Mouse (Mus musculus): ENCODE results near the gene Basp1. TPM values are rescaled to one million over a fixed set of nuclear protein-coding genes. Genes with fewer than 3 reads are reported as not detected.

The Basp1 gene
- polyA plus RNA-seq, 1 experiment: 164 TPM

DNA sequence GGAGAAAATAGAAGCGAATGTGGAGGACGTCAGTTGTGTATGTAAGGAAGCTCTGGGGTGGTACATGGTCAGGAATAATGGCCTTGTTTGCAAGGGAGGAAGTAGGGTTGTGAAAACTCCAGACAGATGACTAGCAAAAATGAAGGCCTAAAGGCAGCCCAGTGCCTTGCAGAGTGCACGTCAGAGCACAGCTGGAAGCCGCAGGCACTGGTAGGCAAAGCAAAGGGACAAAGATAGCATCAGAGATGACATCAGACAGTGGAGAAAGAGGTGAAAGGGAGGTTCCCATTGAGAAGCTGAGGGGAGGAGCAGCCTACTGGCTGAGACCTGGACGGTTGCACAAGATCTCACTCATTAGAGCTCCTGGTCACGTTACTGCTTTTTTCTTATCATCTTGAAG, 58.8 kb downstream of the Basp1 start:
- no peak for TF ChIP-seq MYOG (IDR thresholded peaks at IDR 0.05; ENCODE audit: control insufficient read depth, extremely low read depth, insufficient read length)
- no peak for TF ChIP-seq FOSL1 (IDR thresholded peaks at IDR 0.05; ENCODE audit: insufficient read depth, low read length, poor library complexity, severe bottlenecking)
- TF ChIP-seq CEBPB (IDR thresholded peaks at IDR 0.05; ENCODE audit: low read depth): no peak
- no peak for TF ChIP-seq USF1 (IDR thresholded peaks at IDR 0.05; ENCODE audit: low read depth)
- TF ChIP-seq MAX (IDR thresholded peaks at IDR 0.05): no peak
- no peak for TF ChIP-seq MYOD1 (IDR thresholded peaks at IDR 0.05; ENCODE audit: control insufficient read depth, insufficient read length, low read depth)
- TF ChIP-seq CTCF (IDR thresholded peaks at IDR 0.05; ENCODE audit: control insufficient read depth, insufficient read depth, insufficient read length): no peak
- H3K79me3 ChIP-seq (ENCODE audit: low read depth): no peaks in the 10 kb centered on the region
- H3ac ChIP-seq (ENCODE audit: control insufficient read depth, insufficient read length, low read depth): no peak overlapping the region
- H3K4me3 ChIP-seq (ENCODE audit: insufficient read depth, poor library complexity, severe bottlenecking): no peak overlapping the region
- no peaks in the 10 kb centered on the region for H3K79me2 ChIP-seq (ENCODE audit: control insufficient read depth, insufficient read depth)
- no peaks in the 10 kb centered on the region for H3K36me3 ChIP-seq (ENCODE audit: control insufficient read depth, insufficient read depth)
- H3K27me3 ChIP-seq (ENCODE audit: control insufficient read depth, insufficient read depth, insufficient read length): no peaks in the 10 kb centered on the region

DNA sequence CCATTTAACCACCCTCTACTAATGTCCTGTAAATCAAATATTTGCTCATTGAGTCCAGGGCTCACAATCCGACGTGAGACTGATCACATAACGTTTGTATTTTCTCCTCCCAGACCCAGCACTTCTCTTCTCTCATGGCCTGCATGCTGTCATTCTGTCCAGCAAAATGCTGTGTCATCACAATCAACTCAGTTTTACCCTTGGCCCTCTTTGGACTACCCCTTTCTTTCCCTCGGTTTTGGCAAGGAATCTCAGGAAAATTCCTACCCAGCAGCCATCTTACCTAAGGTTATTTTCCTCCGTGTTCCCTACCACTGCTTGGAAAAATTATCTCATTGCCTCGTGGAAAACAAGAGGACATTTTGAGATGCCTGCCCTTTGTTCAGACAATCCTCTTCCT, 60.1 kb downstream of the Basp1 start:
- TF ChIP-seq MYOG (IDR thresholded peaks at IDR 0.05; ENCODE audit: control insufficient read depth, extremely low read depth, insufficient read length) (no peak), MAX (IDR thresholded peaks at IDR 0.05) (no peak), MYOD1 (IDR thresholded peaks at IDR 0.05; ENCODE audit: control insufficient read depth, insufficient read length, low read depth) (no peak), CEBPB (IDR thresholded peaks at IDR 0.05; ENCODE audit: low read depth) (no peak), USF1 (IDR thresholded peaks at IDR 0.05; ENCODE audit: low read depth) (no peak), CTCF (IDR thresholded peaks at IDR 0.05; ENCODE audit: control insufficient read depth, insufficient read depth, insufficient read length) (no peak), FOSL1 (IDR thresholded peaks at IDR 0.05; ENCODE audit: insufficient read depth, low read length, poor library complexity, severe bottlenecking) (no peak)
- H3K27me3 ChIP-seq (ENCODE audit: control insufficient read depth, insufficient read depth, insufficient read length): no peaks in the 10 kb centered on the region
- no peaks in the 10 kb centered on the region for H3K79me3 ChIP-seq (ENCODE audit: low read depth)
- H3K4me3 ChIP-seq (ENCODE audit: insufficient read depth, poor library complexity, severe bottlenecking): no peak overlapping the region
- no peaks in the 10 kb centered on the region for H3K79me2 ChIP-seq (ENCODE audit: control insufficient read depth, insufficient read depth)
- H3ac ChIP-seq (ENCODE audit: control insufficient read depth, insufficient read length, low read depth): no peak overlapping the region
- H3K36me3 ChIP-seq (ENCODE audit: control insufficient read depth, insufficient read depth): no peaks in the 10 kb centered on the region

DNA sequence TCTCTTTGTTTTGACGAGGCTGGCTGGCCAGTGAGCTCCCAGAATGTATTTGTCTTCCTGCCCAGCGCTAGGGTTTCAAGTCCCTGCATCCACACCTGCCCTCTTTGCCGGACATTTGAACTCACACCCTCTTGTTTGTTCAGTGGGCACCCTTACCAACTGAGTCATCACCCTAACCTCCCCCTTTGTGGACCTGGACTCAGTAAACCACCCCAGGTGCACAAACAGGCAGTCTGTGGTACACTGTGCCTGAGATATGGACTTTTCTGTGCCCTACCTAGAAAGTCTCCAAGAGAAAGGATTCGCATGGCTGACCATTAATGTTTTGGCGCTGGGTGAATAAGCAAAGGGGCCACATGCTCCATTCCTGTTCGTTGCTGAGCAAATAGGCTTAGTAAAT, 70.3 kb downstream of the Basp1 start:
- TF ChIP-seq CTCF (IDR thresholded peaks at IDR 0.05; ENCODE audit: control insufficient read depth, insufficient read depth, insufficient read length) (no peak), USF1 (IDR thresholded peaks at IDR 0.05; ENCODE audit: low read depth) (no peak), FOSL1 (IDR thresholded peaks at IDR 0.05; ENCODE audit: insufficient read depth, low read length, poor library complexity, severe bottlenecking) (no peak), MYOD1 (IDR thresholded peaks at IDR 0.05; ENCODE audit: control insufficient read depth, insufficient read length, low read depth) (no peak), MYOG (IDR thresholded peaks at IDR 0.05; ENCODE audit: control insufficient read depth, extremely low read depth, insufficient read length) (no peak), CEBPB (IDR thresholded peaks at IDR 0.05; ENCODE audit: low read depth) (no peak), MAX (IDR thresholded peaks at IDR 0.05) (no peak)
- Histone ChIP-seq H3K36me3 (ENCODE audit: control insufficient read depth, insufficient read depth) (no peaks in the 10 kb centered on the region), H3K79me2 (ENCODE audit: control insufficient read depth, insufficient read depth) (no peaks in the 10 kb centered on the region), H3K79me3 (ENCODE audit: low read depth) (no peaks in the 10 kb centered on the region), H3K27me3 (ENCODE audit: control insufficient read depth, insufficient read depth, insufficient read length) (no peaks in the 10 kb centered on the region), H3K4me3 (ENCODE audit: insufficient read depth, poor library complexity, severe bottlenecking) (no peak overlapping the region), H3ac (ENCODE audit: control insufficient read depth, insufficient read length, low read depth) (no peak overlapping the region)

DNA sequence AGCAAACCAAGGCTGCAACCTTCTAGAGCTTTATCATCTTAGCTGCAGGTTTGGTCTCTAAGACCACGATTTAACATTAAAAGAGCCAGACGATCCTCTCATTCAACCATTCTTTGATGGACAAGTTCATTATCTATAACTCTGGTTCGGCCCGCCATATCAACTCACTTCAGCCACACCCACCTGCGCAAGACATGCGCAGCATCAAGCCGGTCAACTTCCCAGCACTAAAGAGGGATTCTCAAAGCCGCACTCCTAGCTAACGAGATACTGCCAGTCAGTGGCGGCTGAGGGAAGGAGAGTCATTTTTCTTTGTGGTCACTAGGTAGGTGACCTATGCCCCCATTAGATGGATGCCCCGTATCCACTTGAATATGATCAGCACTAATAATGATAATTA, 78.3 kb downstream of the Basp1 start:
- H3K27me3 ChIP-seq (ENCODE audit: control insufficient read depth, insufficient read depth, insufficient read length): no peaks in the 10 kb centered on the region
- no peak for TF ChIP-seq CEBPB (IDR thresholded peaks at IDR 0.05; ENCODE audit: low read depth)
- H3K36me3 ChIP-seq (ENCODE audit: control insufficient read depth, insufficient read depth): no peaks in the 10 kb centered on the region
- H3K79me2 ChIP-seq (ENCODE audit: control insufficient read depth, insufficient read depth): no peaks in the 10 kb centered on the region
- no peaks in the 10 kb centered on the region for H3K79me3 ChIP-seq (ENCODE audit: low read depth)
- no peak overlapping the region for H3K4me3 ChIP-seq (ENCODE audit: insufficient read depth, poor library complexity, severe bottlenecking)
- H3ac ChIP-seq (ENCODE audit: control insufficient read depth, insufficient read length, low read depth): no peak overlapping the region

DNA sequence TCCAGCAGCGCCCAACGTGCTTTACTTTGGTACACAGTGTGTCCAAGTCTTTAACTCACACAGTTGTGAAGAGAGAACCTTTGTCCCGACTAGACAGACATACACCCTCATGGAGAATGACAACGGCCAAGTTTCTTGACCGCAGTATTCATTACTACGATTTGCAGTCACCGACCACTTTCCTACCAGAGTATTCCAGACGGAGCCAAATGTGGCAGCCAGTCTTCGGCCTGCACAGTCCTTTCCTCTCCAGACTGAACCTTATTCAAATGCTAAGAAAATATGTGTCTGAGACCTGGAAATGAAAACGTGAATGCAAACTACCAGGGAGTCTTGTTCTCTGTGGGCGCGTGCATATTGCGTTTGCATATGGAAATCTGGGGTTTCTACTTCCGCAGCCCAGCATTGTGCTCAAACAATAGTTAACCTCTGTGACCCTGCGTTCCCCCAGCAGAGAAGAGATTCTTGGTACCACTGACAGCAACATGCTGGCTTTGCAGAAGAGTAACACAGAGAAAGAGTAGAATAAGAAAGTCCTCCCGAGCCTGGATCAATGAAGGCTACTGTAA, 81.6 kb downstream of the Basp1 start:
- Histone ChIP-seq H3K79me2 (ENCODE audit: control insufficient read depth, insufficient read depth) (no peaks in the 10 kb centered on the region), H3K27me3 (ENCODE audit: control insufficient read depth, insufficient read depth, insufficient read length) (no peaks in the 10 kb centered on the region), H3K4me3 (ENCODE audit: insufficient read depth, poor library complexity, severe bottlenecking) (no peak overlapping the region), H3K36me3 (ENCODE audit: control insufficient read depth, insufficient read depth) (no peaks in the 10 kb centered on the region), H3ac (ENCODE audit: control insufficient read depth, insufficient read length, low read depth) (no peak overlapping the region), H3K79me3 (ENCODE audit: low read depth) (no peaks in the 10 kb centered on the region)
- no peak for TF ChIP-seq USF1 (IDR thresholded peaks at IDR 0.05; ENCODE audit: low read depth)
- no peak for TF ChIP-seq FOSL1 (IDR thresholded peaks at IDR 0.05; ENCODE audit: insufficient read depth, low read length, poor library complexity, severe bottlenecking)
- no peak for TF ChIP-seq MYOD1 (IDR thresholded peaks at IDR 0.05; ENCODE audit: control insufficient read depth, insufficient read length, low read depth)
- no peak for TF ChIP-seq MAX (IDR thresholded peaks at IDR 0.05)
- TF ChIP-seq CEBPB (IDR thresholded peaks at IDR 0.05; ENCODE audit: low read depth): no peak
- no peak for TF ChIP-seq CTCF (IDR thresholded peaks at IDR 0.05; ENCODE audit: control insufficient read depth, insufficient read depth, insufficient read length)
- TF ChIP-seq MYOG (IDR thresholded peaks at IDR 0.05; ENCODE audit: control insufficient read depth, extremely low read depth, insufficient read length): no peak

DNA sequence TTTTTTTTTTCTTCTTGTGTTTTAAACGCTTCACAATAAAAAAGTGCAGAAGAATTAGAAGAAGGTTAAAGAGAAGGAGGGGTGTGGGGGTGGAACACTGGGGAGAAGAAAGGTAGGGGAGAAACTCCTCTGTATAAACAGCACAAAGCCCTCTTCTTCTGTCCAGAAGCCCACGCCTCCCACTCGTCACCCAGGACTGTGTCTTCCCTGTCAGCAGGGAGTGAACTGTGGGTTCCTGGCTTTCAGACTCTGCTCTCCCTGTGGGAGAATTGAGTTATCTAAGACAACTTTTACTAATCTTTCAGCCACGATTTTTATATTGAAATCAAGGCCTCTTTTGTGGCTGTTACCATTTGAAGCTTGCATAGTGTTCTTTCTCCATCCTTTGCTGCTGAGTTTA, 82.6 kb downstream of the Basp1 start:
- TF ChIP-seq CEBPB (IDR thresholded peaks at IDR 0.05; ENCODE audit: low read depth): no peak
- no peak for TF ChIP-seq CTCF (IDR thresholded peaks at IDR 0.05; ENCODE audit: control insufficient read depth, insufficient read depth, insufficient read length)
- no peak for TF ChIP-seq USF1 (IDR thresholded peaks at IDR 0.05; ENCODE audit: low read depth)
- no peak for TF ChIP-seq MYOG (IDR thresholded peaks at IDR 0.05; ENCODE audit: control insufficient read depth, extremely low read depth, insufficient read length)
- no peak for TF ChIP-seq FOSL1 (IDR thresholded peaks at IDR 0.05; ENCODE audit: insufficient read depth, low read length, poor library complexity, severe bottlenecking)
- no peak for TF ChIP-seq MYOD1 (IDR thresholded peaks at IDR 0.05; ENCODE audit: control insufficient read depth, insufficient read length, low read depth)
- no peak for TF ChIP-seq MAX (IDR thresholded peaks at IDR 0.05)
- Histone ChIP-seq H3K27me3 (ENCODE audit: control insufficient read depth, insufficient read depth, insufficient read length) (no peaks in the 10 kb centered on the region), H3K36me3 (ENCODE audit: control insufficient read depth, insufficient read depth) (no peaks in the 10 kb centered on the region), H3K79me3 (ENCODE audit: low read depth) (no peaks in the 10 kb centered on the region), H3ac (ENCODE audit: control insufficient read depth, insufficient read length, low read depth) (no peak overlapping the region), H3K79me2 (ENCODE audit: control insufficient read depth, insufficient read depth) (no peaks in the 10 kb centered on the region), H3K4me3 (ENCODE audit: insufficient read depth, poor library complexity, severe bottlenecking) (no peak overlapping the region)
